Mouse (Mus musculus) heart, postnatal 10 days (tissue): ENCODE data around the gene Gm21292. TPM values are rescaled to one million over a fixed set of nuclear protein-coding genes. Genes with fewer than 3 reads are reported as not detected.
"Not testable (repeated sequence)": the region's sequence is repeated elsewhere in the genome, so short reads cannot be mapped to it uniquely, and the experiment has no call there.

Experiments
- DNase-seq, 2 experiments: peaks; one replicate each; pipeline ENCODE4 v3.0.0; 2021
- intact Hi-C: fragments of 180-260 bp; cut with DNase I; formaldehyde crosslinking; loops from one replicate; pipeline ENCODE4 v1.15.1; 2025
- total RNA-seq, 2 experiments: library from RNA; stranded (reverse); gene quantifications; 2 replicates each; pipeline ENCODE4 v1.2.3; 2021

Gm21292 gene
- not detected for total RNA-seq

DNA sequence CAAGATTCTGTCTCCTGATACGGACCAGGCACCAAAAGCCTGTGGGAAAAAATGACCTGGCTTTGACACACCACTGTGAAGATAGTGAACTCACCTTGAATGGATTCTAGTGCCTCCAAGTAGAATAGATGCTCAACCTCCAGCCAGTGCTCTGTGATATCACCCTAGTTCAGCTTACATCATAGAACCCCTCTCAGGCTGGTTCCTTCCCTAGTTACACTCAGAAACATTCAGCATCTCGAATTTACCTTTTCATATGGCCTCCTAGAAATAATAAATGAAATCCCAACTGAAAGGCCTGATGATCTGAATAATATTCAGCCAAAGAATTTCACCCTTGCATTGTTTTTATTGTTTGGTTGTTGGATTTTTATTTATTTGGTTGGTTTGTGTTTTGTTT is at the start of gene Gm21292:
Gm21292 (minus strand) TSS at position 101 of the 400 bp plus-strand sequence.
- DNase-seq, intact Hi-C loops: not testable (repeated sequence)

Other genes starting within 250 kb of the Gm21292 start
- gene Gm21721, start 68.3 kb upstream of the Gm21292 start, total RNA-seq, result not detected
- not detected for gene Gm21812, start 213.3 kb upstream of the Gm21292 start, total RNA-seq